Mouse (Mus musculus) gastrocnemius, adult 18-20 months (tissue): ENCODE data around the gene Sgta. TPM values are rescaled to one million over a fixed set of nuclear protein-coding genes. Genes with fewer than 3 reads are reported as not detected.
"Not testable (repeated sequence)": the region's sequence is repeated elsewhere in the genome, so short reads cannot be mapped to it uniquely, and the experiment has no call there.

Experiments
- DNase-seq: peaks from one replicate; pipeline ENCODE4 v3.0.0; 2021; ENCODE audit warnings: low spot score
- total RNA-seq, 2 experiments: library from RNA; stranded (reverse); gene quantifications; 2 replicates each; pipeline ENCODE4 v1.2.3; 2021

Gene Sgta
- total RNA-seq, 2 experiments from 2014 or later: 101 to 103 TPM

DNA sequence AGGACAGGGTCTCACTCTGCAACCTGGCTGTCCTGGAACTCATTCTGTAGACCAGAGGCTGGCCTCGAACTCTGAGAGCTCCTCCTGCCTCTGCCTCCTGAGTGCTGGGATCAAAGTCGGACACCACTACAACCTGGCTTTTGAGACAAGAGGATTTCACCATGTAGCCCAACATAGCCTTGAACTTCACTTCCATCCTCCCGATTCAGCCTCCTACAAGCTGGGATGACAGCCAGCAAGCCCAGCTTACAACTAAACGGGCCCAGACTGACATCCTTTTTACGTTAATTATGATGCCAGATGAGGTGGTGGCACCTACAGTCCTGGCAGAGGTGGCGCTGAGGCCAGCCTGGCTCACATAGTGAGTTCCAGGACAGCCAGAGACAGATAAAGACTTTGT, 1.1 kb downstream of the Sgta start:
- no peak for DNase-seq

DNA sequence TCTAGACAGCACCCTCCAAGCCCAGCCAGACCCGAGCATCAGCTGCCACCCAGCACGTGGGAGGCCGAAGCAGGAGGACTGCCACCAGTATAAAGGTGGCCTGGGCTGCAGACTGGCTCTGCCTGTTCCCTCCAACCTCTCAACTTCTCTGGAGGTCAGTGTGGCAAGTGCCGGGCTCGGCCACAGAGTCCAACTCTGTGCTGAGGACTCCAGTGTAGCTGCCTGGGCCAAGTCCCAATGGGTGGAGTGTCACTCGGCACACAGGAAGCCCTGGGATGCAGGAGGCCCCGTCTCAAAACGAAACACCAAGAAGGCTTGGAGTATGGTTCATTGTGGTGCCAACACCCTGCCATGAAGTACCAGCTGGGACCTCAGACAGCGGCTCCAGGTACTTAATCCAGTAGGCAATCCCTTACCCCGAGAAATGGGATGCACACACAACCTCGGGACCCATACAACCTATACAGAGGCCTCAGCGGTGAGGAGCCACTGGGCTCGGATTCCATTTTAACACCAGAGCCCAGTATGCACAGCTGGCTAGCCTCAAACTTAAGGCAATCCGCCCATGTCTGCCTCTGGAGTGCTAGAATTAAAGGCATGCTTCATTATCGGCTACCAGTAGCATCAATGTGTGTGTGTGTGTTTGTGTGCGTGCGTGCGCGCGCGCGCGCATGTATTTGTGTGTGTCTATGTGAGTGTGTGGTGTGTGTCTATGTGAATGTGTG, 2.4 kb downstream of the Sgta start:
- no peak for DNase-seq

DNA sequence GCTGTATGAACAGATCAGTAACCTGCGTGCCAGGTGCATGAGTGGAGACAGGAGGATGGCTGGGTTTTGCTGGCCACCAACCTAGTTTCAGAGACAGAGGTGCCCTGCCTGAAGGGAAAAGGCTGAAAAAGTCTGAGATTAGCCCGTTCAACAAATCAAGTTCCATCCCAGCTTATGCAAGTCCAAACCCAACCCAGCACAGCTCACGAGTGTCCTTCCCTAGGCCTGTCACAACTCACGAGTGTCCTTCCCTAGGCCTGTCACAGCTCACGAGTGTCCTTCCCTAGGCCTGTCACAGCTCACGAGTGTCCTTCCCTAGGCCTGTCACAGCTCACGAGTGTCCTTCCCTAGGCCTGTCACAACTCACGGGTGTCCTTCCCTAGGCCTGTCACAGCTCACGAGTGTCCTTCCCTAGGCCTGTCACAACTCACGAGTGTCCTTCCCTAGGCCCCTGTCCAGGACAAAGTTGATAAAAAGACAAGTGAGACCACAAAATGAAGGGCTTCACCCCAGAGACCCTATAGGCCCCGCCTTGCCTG, 4.1 kb downstream of the Sgta start:
- DNase-seq: not testable (repeated sequence)

DNA sequence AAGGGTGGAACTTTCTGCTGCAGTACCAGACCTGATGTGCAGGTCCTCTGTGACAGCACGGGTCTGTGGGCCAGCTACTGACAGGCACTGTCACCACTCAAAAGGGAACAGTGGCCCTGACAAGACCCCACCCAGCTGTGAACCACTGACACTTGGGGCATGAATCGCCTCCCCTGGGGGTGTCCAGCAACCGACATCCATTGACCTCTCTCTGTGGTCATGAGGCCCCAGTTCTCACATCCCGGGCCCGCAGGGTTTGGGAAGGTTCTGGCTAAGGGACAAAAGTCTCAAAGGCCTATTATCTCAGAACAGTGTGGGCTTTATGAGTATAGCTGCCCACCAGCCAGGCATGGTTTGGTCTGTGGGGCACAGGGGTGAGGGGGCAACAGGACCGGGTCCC, 4.8 kb downstream of the Sgta start:
- no peak for DNase-seq

DNA sequence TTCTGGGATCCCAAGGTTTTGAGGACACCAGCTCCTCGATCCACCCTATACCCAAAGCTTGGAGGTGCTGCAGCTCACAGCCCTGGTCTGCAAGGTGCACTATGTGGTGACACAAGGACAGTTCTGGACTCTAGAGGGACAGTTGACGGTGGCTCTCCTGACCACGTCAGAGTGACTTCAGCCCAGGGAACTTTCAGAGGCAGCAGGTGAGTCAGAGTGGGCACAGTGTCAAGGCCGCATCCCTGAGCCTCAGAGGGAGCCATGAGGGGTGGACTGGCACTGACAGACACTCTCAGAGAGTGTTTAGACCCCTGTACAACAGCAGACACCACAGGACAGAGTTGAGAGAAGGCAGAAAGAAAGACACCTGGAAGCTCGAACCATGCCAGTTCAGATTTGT, 7.4 kb downstream of the Sgta start:
- DNase-seq: no peak

DNA sequence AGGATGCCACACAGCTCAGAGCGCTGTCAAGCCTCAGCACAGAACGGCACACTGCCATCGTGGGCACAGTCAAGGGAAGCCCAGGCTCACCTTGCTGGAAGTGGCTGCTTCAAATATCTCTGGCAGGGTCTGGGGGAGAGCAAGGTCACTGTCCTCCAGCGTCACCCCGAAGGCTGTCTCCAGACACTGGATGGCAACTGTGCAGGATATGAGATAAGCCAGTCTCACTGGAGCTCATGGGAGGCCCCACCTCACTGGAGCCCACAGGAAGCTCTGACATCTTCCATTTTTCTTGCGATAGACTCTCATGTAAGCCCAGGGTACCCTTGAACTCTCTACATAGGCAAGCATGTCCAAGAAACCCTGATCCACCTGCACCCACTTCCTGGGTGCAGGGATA, 8.8 kb downstream of the Sgta start:
- DNase-seq: no peak

DNA sequence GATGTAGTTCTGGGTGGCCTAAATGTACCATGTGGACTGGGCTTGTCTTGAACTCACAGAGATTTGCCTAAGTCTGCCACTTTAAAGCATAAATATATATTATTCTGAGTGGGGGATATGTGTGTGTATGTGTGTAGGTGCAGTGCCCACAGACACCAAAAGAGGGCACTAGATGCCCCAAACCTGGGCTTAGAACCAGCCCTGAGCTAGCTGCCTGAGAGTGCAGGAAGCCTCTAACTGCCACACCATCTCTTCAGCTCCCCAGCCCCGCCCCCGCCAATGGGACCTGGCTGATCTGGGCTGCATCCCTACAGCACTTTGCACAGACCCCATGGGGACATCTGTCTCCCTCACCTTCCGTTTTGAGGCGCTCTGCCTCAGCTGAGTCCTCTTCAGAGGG, 9.3 kb downstream of the Sgta start:
- no peak for DNase-seq

DNA sequence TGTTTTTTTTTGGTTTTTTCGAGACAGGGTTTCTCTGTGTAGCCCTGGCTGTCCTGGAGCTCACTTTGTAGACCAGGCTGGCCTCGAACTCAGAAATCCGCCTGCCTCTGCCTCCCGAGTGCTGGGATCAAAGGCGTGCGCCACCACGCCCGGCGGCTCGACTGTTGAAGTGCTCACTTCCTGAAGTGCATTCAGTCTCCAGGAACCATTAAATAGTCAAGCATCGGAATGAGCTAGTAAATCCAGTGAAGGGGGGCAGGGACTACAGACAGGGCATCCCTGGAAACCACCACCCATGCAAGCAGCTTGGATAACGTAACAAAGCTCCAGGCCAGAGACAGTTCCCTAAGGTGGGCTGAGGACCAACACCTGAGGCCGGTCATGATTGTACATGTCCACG, 14.7 kb downstream of the Sgta start:
- DNase-seq: not testable (repeated sequence)

DNA sequence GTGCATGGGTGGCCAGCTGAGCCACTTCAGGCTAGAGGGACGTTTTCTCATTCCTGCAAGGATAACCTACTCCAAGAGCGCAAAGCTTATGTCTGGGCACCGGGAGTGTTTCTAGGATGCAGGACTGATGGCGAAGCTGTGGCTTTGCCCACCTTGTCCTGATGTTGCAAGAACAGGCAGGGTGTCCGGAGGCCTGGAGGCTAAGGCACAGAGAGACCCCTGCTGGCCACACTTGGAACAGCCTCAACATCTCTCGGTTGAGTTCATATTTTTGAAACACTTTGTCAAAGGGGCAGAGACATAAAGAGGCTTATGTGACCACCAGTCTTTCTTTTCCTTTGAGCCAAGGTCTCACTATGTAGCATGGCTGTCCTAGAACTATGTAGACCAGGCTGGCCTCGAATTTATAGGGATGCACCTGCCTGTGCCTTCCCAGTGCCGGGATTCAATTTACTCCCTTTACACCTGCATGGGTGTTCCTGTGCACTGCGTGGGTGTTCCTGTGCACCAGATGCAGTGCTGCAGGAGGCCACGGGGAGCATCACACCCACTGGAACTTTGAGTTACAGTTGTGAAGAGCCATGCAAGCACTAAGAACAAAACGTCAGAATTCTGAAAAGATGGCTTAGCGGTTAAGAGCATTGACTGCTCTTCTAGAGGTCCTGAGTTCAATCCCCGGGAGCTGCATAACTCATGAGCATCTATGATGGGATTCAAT, 18.4 kb downstream of the Sgta start:
- peak; percentile 67 for DNase-seq

DNA sequence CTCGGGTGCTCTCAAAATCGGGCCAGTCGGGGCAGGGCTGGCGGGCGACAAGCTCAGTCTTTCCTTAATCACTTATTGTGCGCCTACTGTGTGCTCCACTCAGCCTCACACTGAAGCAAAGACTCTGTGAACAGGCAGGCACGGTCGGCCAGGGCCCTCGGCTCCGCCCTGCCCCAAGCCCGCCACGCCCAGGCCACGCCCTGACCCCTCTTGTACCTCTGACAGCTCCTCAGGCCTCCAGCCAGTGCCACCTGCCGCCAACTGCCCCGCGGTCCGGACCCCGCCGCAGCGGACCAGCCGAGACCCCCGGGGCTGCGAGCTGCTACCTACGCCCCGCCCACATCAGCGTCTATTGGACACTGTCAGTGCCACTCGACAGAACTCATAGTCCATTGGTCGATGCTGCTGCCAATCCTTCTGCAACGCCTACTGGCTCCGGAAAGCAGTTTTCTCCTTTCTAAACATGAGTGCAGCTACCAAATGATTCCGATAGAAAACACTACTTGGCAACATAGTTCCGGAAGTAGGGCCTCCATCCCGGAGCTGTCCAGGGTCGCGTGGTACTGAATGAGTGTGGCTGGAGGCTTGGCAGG, 22.9 kb downstream of the Sgta start, which contains the start of gene Slc39a3:
Gene Slc39a3, minus strand, starts transcription at position 439 of the 593 bp plus-strand sequence.
- peak; percentile 99 for DNase-seq

DNA sequence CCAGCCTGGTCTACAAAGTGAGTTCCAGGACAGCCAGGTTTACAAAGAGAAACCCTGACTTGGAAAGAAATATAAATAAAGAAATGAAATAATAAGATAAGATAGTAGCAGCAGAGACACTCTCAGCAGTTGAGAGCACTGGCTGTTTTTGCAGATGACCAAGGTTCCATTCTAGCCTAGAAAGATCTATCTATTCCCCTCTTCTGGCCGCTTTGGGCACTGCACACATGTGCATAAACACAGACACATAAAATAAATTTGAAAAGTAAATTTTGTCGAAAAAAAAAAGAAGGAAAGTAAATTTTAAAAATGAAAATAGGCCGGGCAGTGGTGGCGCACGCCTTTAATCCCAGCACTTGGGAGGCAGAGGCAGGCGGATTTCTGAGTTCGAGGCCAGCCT, 23.7 kb downstream of the Sgta start:
- no peak for DNase-seq

DNA sequence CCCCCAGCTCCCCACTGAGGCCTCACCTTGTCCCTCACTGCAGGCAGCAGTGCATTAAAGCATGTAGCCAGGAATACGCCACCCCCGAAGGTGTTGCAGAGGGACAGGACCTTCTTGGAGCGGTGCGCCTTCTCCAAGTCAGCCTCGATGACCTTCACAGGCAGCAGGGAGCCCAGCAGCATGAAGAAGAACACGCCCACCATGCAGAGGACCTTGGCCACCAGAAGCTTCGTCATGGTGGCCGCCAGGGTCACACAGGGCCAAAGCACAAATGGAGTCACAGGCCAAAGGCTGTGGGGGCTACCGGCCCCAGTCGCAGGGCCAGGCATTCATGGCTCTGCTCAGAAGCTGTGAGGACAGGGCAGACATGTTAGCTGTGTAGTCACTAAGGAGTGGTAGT, 26.4 kb downstream of the Sgta start:
- no peak for DNase-seq

DNA sequence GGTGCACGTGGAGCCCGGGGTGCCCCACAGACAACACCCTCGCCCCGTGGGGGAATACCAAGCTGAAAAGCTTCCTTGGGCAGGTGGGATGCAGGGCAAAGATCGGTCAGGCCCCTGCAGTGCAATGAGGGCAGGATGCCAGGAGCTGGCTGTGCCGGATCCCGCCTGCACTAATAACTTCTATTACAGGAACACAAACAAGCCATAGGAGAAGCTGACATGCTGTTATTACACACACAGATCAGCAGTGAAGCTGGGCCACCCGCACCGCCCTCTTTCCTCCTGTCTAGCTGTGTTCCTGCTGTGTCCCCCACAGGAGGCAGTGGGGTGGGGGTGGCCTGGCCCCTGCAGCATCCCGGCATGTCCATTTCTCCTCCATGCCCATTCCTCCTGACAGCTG, 30.9 kb downstream of the Sgta start:
- no peak for DNase-seq

DNA sequence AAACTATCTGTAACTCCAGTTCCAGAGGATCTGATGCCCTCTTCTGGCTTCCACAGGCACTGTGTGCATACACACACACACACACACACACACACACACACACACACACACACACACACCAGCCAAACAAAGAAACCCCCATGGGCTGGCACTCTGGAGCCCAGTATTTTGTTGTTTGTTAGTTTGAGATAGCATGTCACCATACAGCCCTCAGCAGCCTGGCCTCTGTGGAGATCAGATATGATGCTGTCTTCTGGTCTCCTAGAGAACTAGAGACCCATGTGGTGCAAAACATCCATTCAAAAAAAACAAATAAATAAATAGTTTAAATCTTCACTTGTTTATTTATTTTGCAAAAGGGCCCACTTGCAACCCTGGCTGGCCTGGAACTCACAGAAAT, 31.8 kb downstream of the Sgta start:
- DNase-seq: no peak

DNA sequence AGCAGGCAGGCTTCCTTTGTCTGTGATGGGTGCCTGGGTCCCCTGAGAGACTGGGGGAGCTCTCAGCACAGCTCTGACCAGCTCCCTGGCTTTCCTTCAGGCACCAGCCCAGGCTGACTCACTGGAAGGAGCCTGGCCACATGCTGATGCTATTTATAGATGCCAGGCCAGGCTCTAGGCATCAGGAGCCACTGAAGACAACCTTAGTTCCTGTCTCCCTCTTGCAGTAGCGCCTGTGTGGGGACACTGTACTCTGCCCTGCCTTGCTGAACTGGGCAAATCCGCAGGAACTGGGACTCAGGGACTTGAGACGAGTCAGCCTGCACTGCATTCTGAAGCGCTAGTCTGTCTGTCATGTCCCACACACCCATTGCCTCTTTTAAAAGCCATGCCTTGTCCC, 32.6 kb downstream of the Sgta start:
- peak; percentile 68 for DNase-seq

DNA sequence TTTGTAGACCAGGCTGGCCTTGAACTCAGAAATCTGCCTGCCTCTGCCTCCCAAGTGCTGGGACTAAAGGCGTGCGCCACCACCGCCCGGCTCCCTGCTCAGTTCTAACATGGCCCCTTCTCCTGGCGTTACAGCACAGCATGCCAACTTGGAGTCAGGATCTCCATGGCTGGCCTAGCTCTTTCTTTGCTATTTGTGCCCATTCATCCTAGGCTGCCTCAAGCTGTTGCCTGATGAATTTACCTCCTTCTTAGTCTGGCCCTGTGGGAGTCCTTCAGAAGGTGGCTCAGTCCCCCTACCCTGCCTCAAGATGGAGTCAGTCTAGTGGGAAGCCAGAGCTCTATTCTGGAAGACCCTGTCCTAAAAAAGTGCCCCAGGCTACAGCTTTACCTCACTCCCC, 33.1 kb downstream of the Sgta start:
- no peak for DNase-seq

DNA sequence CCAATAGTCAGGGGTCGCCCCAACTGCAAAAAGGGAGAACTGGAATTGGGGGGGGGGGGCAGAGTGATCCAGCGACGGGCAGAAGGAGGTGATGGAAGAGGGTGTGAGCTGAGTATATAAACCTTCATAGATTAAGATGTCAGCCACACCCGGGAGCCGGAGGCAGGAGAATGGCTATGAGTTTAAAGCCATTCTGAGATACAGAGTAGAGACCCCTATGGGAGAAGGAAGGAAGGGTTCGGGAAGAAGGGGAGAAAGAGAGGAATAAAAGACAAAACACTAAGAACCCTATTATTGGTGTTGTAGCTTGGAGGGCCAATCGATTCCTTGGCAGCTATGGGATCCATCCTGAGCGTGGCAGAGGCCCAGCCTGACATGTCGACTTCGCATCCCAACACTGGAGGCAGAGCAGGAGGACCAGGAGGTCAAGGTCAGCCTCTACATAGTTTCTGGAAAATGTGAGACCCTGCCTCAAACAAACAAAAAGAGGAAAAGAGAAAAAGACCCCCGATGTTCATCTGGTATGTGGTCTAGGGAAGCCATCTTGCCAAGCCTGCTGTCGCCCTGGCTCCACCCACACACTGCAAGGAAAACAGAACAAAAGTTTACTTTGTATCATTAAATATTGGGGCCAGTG, 34.2 kb downstream of the Sgta start, which contains the start of gene Diras1:
Gene Diras1, minus strand, starts transcription at position 24 of the 637 bp plus-strand sequence.
- no peak for DNase-seq

DNA sequence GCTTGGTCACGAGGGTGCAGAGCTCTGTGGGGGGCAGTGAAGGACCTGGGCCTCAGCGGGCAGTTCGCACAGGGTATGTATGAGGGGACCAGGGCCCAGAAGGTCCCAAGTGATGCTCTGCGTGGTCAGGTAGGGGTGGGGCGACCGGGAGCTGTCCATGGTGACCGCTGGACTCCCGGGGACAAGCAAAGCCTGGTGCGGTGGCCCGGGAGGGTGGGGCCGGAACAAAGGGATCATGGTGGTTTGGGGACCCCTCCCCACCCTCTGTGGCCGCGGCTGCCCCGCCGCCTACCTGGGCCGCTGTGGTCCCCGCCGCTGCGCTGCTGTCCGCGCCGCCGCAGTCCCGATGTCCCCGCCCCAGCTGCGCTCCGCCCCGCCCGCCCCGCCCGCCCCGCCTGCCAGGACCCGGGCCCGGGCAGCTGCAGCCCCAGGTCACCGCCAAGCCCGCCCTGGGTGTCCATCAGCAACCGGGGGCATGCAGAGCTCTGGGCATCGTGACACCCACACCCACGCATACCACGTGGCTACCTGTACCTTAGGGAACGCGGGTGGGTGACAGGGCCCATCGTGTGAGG, 34.8 kb downstream of the Sgta start:
- no peak for DNase-seq

DNA sequence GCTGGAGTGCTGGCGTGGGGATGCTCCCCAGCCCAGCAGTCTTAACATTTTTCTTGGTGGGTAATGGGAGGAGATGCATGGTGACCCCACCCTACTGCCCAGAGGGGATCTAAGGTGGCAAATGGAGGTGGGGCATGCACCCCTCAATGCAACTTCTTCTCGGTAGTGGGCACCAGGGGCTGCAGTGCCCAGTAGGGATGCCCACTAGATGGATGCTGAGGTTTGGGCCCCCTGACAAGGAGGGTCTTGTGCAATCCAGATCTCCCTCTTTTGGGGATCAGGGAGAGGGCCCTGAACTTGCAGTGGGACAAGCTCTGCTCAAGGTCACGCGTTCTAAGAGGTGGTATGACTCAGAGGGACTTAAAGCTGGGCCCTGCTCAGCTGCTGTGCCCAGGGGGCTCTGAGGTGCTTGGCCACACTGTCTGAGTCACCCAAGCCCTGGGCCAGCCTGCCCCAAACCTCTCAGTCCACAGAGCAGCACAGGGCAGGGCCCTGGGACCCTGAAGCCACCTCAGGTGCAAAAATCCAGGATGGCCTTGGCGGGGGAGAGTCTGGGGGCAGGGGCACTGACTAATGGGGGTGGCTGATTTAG, 35.5 kb downstream of the Sgta start:
- DNase-seq: no peak

DNA sequence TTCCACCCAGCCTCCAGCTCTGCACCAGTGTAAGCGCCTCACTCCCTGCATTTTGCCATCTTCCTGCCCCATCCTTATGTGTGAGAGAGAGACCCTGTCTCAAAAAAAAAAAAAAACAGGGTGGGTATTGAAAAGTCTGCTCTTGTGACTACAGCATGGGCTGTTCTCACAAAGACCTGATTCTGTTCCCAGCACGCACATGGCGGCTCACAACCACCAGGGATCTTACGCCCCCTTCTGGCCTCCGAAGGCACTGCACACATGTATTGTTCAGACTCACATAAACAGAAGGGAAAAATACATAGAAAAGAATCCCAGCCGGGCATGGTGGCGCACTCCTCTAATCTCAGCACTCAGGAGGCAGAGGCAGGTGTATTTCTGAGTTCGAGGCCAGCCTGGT, 37.2 kb downstream of the Sgta start:
- no peak for DNase-seq

DNA sequence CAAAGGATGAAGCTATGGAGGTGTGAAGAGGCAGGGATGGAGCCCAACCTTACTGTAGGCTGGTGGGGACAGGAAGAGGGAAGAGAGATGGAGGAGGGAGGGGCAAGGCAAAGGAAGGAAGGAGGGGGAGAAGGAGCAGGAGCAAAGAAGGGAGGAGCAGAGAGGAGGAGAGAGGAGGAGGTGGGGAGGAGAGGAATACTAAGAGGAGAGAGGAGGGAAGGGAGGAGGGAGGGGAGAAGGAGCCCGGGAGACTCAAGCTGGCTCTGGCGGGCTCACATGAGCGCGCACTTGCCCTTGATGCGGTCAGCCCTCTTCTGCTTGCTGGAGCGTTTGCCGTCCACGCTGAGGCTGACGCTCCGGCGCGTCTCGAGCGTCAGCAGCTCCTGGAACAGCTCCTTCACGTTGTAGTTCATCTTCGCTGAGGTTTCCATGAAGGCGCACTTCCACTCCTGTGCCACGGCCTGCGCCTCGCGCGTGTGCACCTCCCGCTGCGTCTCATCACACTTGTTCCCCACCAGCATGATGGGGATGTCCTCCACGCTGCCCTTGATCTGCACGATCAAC, 38.4 kb downstream of the Sgta start:
- no peak for DNase-seq
